Mouse (Mus musculus) B cell, adult 2 months (primary cell): ENCODE data around the gene Slc7a9.

Source experiments
- DNase-seq, 2 experiments: peaks; one replicate each; pipeline ENCODE4 v3.0.0; 2022

Gene Slc7a9

DNA sequence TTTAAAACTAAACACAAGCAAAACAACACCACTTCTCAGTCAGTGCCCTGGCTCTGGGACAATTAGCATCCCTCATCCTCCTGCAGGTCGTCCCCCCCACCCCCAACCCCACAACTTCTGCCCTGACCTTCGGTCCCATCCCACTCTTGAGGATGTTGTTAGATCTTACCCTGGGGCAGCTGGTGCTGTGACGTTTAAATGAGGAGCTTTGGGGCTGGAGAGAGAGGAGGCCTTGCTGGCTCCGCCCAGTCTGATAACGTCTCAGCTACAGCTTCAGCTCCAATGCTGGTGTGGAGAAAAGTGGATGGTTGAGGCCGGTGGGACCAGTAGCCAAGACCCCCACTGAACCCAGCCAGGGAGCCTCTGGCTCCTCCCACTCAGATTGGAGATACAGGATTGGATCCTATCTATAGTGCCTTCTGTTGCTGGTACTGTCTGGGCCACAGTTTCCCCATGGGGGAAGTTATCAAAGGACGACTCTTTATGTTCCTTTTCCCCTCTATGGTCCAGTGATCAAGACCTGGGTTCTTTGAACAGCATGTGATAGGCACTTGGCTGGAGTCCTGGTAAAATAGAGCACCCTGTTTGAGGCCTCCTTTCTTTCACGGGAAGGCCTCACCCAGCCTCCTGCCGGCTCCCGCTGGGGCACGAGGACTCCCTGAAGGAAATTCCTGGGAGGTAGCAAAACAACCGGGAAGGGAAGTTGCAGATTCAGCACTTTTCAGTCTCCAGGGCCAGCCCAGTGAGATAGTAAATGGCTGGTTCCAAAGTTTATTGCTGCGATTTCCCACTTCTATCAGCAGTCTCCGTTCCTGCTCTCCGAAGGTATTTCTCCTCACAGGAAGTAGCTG is at the start of gene Slc7a9:
TSS of gene Slc7a9 (plus strand) at position 801 of the 851 bp plus-strand sequence.
- no peak for DNase-seq

DNA sequence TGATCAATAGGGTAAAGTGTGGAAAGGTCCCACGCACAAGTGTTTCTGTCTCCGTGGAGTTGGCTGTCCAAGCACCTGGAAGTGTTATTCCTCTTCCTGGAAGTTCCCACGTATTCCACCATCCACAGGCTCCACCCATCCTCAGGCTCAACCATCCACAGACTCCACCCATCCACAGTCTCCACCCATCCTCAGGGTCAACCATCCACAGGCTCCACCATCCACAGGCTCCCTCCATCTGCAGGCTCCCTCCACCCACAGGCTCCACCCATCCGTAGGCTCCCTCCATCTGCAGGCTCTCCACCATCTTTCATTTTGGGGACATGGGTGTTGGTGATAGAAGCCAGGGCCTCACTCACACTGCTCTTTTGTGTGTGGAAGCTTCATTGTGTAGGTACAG is 47.4 kb upstream of the Slc7a9 start:
- DNase-seq = no peak

DNA sequence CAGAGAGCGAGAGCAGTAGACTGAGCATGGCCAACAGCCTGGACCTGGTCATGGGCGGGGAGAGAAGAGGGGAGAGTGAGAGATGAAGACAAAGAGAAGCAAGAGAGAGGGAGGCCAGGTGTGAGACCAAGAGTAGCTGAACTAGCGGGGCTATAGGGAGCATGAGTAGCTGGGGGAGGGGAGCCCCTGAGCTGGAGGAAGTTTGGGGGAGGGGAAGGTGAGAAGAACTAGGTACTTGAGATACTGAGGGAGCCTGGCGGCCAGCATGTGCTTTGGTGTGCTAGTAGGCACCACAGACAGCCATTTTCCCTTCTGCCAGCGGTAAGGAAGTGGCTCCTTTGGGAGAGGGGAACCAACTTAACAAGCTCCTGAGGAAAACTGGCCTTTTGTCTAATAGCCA is 33.4 kb upstream of the Slc7a9 start:
- DNase-seq = peak; percentile 12 to 15

DNA sequence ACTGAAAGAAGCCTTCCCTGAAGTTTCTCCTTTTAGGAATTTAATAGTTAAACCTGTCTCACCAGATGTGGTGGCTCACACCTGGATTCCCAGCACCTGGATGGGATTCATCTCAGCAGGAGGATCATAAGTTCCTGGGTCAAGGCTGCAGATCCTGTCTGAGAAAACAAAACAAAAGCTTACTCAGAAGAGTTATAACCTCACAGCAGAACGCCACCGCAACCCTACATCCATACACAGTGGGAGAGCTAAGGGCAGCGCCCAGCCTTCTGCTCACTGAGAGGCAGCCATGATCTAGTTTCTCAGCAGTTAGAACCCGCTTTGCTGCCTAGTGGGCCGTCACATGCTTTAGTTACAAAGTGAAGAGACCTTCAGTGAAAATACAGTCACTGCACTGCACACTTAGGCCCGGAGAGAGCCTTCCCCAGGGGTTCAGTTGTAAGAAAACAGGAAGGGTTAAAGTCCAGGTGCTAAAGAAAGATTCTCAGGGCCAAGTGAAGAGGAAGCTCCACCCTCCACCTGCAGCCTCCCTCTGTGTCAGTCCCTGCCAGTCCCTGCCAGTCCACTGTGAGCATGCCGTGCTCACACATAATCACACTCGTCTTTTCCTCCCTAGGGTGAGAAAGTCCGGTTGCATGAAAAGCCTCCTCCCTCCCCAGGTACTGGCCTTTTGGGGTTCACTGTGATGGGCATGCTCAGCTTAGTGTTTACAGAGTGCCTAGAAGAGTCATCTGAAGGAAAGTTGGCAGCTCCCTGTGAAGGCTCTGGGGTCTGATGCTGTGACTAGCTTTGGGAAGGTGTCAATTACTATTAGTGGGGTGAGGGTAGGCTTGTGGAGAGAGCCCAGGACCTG is 32.6 kb upstream of the Slc7a9 start:
- peak; percentile 32 to 33 for DNase-seq

DNA sequence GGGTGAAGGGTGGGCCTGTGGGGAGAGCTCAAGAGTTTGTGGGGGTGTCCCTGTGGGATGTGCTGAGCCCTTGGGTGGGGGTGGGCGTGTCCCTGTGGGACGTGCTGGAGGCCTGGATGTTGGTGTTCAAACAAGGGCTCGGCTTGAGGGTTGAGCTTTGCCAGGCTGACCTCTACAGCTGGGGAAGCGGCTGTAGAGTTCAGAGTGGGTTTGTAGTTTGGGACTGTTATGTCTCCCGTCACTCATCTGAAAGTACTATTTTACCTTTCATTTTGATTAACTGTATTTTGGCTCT is 32.0 kb upstream of the Slc7a9 start:
- DNase-seq = peak in 1 of 2 experiments; percentile 4

DNA sequence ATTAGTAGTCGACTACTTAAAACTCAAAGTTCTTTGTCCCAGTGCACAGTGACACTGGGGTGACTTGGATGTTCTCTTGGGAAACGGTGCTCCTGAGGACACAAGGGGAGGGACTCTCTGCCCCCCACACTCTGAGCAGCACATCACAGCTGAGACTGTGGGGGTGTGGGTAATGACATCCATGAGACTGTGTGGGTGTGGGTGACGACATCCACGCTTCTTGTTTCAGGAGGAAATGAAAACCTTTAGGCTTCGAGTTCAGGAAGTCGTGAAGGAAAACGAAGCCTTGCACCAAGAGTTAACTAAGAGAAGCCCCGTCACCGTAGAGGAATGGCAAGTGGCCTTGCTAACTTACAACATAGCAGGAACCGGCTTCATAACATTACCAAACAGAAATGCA is 25.5 kb upstream of the Slc7a9 start:
- DNase-seq = no peak

DNA sequence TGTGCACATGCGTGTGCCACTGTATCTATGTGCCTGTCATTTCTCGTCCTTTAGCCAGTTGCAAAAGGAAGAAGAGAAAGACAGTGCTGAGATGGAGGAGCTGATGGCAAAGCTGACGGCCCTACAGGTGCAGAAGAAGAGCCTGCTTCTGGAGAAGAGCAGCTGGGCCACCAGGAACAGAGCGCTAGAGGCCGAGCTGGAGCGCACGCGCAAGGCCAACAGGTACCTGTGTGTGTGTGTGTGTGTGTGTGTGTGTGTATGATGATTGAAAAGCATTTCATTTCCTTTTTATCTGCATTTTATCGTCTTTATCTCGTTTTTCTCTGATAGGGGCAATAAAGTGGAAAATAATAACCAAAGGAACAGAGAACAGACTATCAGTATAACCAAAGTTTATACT is 20.4 kb upstream of the Slc7a9 start:
- DNase-seq = no peak

DNA sequence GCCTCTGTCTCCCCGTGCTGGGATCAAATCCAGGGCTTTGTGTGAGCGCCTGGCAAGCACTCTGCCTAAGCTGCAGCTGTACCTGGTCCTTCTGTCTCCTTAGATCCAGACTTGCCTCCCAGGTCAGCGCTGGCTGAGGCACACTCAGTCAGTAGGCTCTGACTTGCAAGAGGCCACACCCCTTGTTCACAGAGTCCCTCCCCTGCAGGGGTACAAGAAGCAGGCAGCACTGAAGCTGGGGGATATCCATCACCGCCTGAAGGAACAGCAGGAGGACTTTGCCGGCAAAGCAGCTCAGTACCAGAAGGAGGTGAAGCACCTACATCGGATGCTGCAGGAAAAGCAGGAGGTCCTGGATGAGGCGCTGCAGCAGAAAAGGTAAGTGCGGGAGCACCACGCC is 13.3 kb upstream of the Slc7a9 start:
- no peak for DNase-seq

DNA sequence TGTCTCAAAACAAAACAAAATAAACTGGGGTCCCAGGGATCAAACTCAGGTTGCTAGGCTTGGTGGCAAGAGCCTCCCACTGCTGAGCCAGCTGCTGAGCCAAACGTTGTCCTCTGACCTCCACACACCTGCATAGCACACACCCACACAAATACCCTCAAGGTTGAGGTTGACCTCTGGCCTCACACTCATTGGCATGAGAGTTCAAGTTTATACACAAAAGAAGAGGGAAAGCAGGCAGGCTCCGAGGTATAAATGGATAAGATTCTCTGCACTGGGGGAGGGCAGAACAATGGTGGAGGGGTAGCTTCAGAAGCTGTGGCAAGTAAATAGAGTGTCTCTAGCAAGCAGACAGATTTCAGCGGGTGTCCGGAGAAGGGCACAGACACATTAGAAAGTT is 1.1 kb upstream of the Slc7a9 start:
- DNase-seq = no peak

DNA sequence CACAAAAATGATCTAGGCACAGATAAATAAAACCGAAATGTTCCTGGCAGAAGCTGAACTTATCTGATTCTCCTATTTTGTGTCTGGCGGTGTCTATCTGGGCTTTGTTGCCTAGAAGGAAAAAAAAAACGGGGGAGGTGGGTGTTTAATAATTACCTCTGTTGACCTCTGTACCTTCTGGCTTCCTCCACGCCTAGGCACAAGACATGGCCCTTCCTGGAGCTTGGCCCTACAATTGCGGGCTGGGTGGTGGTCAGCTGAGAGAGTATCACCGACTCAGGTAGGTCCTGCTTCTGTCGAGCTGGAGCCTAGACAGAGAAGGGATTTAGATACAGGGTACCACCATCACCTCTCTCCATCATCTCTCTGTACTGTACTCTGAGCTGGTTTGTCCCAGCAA is 271 bp downstream of the Slc7a9 start:
- no peak for DNase-seq

DNA sequence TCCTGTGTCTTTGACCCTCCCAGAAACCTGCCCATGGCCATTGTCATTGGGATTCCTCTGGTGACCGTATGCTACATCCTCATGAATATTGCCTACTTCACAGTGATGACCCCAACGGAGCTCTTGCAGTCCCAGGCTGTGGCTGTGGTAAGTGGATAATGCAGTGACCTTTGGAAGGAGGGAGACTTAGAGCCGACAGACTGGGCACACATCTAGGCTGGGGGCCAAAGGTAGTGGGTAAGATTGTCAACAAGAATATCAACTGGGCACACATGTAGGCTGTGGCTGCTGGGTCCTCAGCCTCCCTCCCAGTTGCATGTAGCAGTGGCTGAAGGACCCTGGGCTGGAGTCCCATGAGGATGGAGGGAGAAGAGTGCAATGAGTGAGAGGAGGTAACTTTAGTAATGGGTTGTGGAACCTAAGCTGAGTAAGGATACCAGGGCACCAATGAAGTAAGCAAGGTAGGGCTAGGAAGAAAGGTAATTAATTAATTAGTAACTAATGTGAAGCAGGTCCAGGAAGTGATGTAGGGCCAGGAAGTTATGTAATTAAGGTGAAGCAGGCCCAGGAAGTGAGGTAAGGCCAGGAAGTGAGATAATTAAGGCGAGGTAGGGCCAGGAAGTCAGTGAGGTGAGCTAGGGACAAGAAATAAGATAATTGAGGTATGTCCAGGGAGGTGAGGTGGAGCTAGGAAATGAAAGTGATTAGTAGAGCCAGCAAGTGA is 7.7 kb downstream of the Slc7a9 start:
- no peak for DNase-seq

DNA sequence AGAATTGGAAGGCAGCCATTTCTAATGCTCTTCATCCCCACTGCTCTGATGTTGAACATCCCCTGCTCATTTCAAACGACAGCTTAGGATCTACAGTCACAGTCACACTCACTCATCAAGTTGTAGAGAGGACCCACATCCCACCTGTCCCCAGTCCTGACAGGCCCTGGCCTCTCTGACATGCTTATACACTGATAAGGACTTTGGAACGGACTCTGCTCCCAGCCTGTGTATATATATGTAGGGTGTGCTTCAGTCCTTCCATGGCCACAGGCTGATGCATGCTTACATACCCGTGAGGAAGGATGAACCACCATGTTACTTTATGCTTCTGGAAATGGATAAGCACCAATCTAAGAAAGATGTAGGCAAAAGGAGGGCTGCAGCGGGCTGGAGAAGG is 12.4 kb downstream of the Slc7a9 start:
- no peak for DNase-seq

DNA sequence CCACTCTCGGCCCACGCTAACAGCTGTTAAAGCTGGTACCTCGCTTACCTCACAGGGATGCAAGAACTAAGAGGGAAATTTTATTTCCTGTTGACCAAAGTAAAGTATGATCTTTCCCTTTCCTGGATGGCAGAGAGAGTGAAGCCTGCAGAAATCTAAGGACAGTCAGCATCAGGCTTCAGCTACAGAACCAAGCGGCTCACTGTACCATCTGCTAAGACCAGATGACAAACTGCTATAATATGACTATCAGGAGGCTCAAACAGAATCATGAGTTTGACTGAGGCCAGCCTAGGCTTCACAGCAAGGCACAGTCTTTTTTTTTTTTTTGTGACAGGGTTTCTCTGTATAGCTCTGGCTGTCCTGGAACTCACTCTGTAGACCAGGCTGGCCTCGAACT is 16.4 kb downstream of the Slc7a9 start:
- DNase-seq = no peak

DNA sequence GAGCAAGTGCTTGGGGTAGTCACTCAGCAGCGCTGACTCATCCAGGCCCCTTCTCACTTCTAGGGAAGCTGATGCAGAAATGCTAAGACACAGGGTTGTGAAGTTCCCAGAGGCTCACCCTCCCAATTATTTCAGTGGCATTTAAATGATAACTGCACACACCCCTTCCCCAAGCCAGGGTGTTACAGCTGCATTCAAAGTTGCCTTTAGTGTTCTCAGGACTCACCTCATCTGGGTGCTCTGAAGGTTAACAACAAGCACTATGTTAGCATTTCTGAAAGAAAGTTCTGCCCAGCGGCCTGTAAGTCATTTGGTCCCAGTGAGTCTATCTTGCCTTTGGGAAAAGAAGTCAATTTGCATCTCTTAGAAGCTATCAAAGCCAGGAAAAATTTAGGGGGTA is 19.3 kb downstream of the Slc7a9 start:
- DNase-seq = no peak

DNA sequence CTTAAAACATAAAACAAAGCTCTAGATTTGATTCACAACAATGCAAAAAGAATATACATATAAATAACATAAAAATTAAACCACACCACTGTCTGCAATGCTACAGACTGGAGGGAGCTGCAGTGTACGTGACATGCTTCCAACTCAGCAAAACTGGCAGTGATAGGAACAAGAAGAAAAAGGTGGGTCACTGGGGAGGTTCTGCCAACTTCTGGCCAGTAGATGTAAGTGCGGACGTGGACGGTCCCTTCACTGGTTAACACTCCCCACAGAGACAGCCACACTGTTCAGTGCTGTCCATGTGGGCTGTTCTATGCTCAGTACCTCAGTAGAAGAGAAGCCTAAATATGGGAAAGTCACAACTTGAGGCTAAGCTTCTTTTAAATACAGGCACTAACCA is 22.2 kb downstream of the Slc7a9 start:
- DNase-seq = no peak

DNA sequence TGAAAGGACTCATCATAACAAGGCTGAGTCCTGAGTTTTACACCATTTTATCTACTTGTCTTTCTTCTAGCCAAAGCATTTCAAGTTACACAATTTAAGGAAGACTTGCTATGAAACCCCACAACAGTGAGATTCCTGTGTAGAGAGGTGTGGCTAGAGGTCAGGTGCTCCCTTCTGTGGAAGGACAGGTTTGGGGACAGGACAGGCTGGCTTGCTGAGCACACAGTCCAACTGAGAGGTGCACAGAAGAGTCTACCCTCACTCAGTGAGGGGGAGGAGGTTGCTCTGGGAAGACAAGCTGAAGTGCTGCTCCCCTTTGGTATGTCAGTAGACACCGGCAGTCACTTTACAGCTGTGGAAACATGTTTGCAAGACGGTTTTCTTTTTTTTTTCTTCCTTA is 27.9 kb downstream of the Slc7a9 start:
- DNase-seq = no peak

DNA sequence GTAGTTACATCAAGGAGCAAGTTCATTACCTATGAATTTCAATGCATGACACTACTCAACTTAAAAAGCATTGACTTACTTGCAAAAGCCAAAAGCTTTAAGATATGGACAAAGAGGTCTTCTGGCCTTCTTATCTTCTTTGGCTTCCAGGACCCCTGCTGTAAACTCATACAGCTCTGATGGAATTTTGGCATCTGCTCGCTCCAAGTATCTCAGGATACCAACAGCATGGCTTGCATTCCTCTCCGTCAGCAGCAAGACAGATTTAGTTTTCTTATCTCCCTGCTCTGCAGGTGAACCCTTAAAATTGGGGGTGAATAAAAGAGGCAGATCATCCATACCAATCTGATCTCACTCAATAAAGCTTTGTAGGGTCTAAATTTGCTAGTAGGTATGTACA is 36.5 kb downstream of the Slc7a9 start:
- DNase-seq = no peak

DNA sequence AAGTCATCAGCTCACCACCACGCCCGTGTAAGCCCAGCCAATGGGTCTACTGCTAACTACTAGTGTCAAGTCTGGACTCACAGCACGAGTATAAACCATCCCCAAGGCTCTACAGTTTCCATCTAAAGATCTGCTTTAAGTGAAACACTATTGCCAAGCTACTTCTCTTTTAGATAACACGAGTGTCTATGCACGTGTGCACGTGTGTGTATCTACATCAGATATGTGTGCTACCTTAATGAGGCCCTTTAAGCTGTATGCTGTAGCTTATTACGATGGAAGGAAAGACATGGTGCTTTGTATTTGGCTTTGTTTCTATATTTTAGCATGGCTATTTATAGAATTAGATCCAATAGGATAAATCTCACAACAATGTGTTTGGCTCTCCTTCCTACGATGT is 38.0 kb downstream of the Slc7a9 start:
- DNase-seq = no peak

DNA sequence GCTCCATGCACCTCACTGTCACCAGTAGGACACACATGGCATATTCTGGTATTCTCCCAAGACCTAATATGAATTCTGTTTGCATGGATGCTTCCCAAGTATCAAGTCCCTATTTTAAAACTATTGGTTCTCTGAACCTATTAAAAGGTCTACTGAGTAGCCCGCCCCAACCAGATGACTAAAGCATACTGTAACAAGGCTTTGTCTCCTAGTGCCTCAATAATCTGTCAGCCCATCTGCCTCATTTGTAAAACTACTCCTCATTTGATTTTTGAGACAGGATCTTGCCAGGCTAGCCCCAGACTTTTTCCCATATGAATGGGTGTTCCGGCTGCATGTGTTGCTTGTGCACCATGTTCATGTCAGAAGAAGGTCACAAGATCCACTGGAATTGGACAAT is 41.6 kb downstream of the Slc7a9 start:
- DNase-seq = no peak

DNA sequence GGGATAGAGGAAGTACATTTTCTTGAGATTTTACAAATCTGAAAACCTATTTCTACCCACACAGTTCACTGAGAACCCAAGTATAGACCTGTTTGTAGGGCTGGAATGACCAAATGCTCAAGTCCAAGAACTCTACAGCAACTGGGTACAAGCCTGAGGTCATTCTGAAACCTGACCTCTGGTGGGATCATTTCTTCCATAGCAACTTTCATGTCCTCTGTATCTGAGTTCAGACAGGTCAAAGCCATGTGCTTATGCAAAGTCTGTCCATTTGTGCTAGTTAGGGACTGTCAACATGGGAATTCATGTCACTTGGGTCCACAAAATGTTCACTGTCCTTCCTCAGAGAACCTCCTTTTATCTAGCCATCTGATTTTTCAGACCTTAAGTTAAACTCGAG is 42.4 kb downstream of the Slc7a9 start:
- no peak for DNase-seq

DNA sequence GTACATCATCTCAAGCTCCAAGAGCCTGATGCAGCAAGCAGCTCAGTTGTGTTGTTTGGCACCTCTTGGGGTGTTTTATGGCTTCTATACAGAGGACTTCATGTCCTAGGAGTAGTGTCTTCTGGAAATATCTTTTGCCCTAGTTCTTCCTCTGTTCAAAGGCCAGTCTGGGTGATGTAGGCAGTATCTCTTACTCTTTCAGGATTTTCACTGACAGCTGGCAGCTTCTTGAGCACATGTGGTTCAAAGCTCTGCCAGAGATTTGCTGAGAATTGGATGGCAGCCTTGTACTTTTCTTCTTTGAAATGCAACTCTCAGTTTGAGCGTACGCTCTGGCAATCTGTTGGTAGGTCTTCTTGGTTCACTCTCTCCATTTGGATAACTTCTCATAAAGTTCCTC is 48.9 kb downstream of the Slc7a9 start:
- DNase-seq = no peak

DNA sequence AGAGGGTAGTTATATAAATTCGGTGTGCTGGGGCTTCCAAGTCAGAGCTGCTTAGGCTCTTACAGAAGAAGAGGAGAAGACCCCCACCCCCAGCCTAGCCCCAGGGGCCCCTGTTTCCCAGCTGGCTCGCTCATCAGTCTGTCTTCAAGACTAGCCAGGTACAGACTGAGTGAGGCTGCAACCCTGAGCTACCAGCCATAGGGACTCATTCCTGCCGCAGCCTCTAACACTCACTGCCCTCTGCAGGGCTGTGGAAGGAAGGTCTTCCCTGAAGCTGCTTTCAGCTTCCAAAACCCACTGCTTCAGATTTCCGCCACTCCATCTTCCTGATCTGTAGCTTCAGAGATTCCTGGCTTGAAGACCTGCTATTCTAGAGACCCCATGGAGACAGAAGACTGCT is 53.4 kb downstream of the Slc7a9 start:
- no peak for DNase-seq
